Mouse (Mus musculus): Measurements from ENCODE around the gene Bmp7.

Bmp7 gene

DNA sequence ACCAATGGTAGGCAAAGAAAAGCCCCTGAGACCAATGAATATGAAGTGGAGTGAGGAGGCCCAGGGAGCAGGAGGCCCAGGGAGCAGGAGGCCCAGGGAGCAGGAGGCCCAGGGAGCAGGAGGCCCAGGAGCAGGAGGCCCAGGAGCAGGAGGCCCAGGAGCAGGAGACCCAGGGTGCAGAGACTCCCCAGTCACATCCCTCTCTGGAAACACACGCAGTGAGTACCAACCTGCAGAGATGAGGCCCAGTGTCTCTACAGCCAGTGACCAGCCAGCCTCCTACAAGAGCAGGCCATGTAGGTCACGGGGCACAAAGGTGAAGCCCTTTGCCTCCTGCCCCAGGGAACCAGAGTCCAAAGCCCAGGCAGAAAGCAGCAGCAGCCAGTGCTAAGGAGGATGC lies 83.6 kb downstream of the Bmp7 start:
- no peak for DNase-seq (ENCODE audit: extremely low read depth, low read depth, low spot score)

DNA sequence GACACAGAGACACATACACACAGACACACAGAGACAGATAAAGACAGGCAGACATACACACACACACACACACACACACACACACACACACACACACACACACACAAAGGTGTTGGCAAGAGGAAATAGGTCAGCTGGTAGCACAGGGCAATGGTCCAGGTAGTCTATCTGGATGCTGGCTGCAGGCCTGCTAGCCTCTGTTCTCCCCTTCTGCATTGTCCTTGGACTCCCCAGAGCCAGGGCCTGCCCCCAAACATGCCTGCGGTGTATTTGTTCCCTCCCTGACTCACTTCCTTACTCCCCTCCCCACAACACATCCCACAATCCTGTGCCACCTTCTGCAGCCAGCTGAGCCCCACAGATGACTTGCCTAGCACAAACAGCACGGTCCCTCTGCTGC lies 86.0 kb downstream of the Bmp7 start:
- no peak for DNase-seq (ENCODE audit: extremely low read depth, low read depth, low spot score)

DNA sequence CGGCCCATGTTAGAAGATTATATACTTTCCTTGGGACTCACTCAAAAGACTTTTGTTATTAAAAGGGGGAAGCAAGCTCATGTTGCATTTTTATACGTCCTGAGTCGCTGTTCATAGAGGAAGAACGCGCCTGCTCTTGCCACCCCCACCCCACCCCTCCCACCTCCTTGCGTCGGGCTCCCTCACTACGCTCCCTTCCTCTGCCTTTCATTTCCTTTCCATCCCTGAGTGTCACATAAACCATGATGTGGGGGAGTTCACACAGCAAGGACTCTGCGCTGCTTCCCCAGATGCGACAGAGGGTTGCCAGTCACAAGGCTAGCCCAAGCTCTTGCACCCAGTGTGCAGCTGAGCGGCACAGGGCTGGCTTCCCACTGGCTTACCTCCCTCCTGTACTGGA lies 88.3 kb downstream of the Bmp7 start:
- DNase-seq (ENCODE audit: extremely low read depth, low read depth, low spot score): no peak

DNA sequence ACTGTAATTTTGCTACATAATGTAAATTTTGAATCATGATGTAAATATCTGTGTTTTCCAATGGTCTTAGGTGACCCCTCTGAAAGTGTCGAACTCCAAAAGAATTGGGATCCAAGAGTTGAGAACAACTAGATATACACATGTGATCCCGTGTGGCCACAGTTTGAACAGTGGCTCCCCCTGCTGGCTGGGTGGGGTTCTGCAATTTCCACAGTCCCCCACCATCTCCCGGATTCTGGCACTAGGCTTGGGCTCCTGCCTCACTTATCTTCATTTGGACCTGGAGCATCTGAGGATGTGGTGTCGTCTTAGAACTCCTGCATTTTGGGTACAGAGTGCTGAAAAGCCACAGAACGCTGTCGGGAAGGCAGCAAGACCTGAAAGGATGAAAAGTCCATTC lies 91.9 kb downstream of the Bmp7 start:
- no peak for DNase-seq (ENCODE audit: extremely low read depth, low read depth, low spot score)

DNA sequence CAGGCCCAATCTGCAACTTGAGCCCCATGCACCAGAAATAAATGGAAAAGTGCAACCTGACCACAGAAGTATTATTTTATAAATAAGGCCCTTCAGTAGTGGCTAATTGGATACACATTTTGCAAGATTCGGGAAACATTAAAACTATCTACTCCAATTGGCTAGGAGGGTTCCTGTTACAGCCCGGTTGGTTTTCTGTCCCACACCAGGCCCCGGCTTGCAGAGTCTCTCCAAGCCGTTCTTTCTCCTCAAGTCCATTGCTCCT lies 93.9 kb downstream of the Bmp7 start:
- DNase-seq (ENCODE audit: extremely low read depth, low read depth, low spot score): no peak

DNA sequence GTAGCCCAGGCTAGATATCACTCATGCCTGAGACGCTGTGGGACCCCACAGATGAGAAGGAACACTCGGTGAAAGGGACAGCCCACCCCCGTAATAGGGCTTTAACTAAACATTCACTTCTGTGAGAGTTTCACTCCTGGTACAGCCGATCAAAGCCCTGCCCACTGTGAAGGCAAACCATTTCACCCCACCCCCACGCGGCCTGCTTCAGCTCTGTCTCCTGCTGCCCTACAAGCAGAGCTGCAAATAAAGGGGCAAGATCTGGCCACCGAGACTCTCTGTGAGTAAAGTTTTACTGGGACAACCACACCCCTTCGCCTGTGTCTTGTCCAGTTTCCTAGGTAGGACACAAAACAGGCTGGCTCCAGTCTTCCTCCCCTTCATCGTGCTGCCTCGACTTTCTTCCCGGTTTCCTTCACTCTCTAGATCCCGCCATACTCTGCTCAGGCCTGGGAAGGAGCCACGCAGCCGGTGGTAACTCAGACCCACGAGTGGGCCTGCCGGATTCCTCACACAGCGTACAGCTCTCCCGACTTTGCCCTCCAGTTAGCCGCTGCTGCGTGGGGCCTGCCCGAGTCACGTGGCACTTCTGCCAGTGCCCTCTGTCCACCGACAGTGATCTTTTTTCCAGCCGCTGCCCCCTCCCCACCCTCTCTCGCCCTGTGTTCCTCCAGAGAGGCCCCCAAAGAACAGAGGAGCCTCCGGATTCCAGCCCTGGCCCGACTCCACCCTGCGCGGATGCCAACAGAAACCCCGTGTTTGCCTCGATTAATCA lies 94.4 kb downstream of the Bmp7 start:
- no peak for DNase-seq (ENCODE audit: extremely low read depth, low read depth, low spot score)

DNA sequence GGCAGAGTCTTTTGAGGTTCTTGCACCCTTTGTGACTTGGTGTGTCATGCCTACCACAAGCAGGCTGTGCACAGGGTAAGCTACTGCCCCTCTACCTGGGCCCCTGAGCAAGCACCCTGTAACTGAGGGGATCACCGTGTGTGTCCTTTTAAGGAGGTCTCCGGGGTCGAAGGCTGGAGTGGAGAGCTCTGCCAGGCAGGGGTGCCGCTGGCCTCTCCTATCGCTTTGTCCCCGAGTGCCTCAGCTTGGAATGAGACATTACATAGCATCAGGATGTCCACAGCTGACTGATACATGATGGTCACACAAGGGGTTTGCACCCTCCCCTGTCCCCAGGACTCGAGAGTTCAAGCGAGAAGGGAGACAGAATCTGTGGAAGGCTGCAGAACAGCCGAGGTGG lies 96.2 kb downstream of the Bmp7 start:
- no peak for DNase-seq (ENCODE audit: extremely low read depth, low read depth, low spot score)

DNA sequence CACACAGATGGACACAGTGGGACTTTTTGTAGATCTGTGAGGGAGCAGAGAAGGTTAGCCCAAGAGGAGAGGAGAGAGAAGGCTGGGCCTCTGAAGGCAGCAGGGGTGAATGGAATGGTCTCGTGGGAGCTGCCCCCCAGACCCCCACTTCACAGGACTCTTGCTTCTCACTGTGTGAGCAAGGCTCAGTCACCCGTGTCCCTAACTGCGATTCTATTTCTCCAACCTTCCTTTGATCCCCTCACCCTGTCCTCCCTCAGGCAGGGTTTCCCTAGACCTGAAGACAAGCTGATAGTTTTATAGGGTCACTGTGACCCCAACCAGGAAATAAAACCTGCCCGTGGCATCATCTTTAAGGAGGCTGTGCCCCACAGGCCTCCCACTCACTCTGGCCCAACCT lies 97.8 kb downstream of the Bmp7 start:
- no peak for DNase-seq (ENCODE audit: extremely low read depth, low read depth, low spot score)

DNA sequence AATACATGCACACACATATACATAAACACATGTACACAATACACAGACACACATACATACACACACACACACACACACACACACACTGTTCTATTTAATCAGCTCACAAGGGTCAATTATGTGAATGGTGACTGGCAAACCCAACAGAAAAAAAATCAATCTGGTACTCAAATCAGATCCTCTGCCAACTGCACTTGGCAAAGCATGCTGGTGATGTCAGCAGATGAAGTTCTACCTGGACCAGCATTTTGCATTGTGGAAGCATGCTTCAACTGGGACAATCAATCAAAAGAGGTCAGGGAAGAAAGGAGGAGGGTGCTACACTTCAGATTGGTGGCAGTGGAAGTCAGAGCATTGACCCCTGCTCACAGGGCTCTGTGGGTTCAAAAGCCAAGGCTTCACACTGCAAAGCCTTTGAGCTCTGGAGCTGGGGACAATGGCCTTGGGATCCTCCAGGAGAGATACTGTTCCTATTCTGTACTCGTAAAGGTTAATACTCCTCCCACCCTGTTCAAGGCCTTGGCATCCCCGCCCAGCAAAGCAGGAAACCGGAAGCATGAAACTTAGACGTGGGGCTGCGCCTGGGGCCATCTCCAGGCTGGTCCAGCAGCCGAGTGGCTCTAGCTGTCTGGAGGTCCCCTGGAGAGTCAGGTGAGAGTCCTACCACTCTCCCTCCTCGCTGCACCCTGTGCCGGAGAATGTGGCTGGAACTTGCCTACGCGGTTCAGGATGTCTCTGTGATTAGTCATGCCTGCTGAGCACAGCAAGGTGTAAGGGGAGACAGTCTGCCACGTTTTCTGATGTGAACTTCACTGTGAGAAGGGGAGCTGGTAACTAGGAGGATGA lies 99.0 kb downstream of the Bmp7 start:
- no peak for DNase-seq (ENCODE audit: extremely low read depth, low read depth, low spot score)

DNA sequence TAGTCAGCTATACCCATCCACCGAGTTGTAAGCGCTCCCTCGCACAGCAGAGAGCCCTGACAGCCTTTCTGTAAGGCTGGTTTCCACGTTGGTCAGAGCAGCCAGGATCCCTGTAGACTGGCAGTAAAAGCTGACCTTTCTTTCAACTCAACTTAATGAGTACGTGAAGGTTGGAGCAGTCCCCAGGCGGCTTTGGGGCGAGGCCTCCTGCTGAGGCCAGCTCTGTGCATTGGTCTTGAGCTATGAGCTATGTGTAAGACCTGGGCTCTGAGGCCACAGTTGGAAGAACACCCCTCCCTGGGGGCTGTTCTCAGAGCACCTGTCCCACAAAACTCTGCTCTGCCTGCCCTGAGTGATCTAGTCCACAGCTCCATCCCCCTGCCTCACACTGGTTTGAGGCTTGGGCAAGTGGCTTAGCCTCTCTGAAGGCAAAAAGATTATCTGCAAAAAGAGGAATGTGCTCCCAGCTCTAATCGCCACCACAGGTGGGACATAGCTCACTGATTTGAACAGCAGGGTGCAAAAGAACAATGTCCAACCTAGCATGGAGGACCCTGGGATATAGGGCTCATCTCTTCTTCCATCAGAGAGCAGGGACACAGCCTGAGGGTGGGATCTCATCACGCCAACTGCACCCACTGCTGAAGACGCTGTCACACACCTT lies 100.7 kb downstream of the Bmp7 start:
- DNase-seq (ENCODE audit: extremely low read depth, low read depth, low spot score): no peak

DNA sequence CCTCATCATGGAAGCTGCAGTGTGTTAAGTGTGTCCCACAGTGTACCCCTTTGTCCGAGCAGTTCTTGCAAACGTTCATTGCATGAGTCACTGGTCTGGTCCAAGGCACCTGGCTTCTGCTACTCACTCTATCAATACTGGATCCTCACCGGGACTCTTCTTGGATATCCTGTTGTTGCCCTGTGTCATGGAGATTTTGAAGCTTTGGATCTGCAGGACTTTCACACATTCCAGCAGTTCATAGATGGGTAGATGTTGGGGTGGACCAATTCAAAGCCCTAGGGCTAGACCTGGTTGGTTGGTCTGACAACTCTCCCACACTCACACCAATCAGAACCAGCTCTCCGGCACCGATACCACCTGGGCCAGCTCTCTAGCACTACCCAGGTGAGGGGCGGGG lies 103.6 kb downstream of the Bmp7 start:
- DNase-seq (ENCODE audit: extremely low read depth, low read depth, low spot score): no peak

DNA sequence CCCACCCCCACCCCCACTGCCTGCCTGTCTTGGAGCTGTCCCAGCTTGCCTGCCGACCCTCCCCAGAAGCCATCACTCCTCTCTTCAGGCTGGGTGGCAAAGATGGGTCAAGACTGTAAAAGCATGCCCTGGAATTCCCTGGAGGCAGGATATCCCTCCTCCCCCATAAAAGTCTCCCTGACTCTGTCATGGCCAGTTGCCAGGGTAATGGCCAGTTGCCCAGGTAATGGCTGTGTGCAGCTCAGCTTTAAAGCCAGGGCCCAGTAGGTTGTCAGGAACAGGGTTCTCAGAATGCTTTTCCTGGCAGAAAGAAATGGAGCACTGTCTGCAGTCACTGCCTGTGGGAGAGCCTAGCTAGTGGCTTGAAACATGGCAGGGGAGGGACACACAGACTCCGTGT lies 106.9 kb downstream of the Bmp7 start:
- DNase-seq (ENCODE audit: extremely low read depth, low read depth, low spot score): no peak

DNA sequence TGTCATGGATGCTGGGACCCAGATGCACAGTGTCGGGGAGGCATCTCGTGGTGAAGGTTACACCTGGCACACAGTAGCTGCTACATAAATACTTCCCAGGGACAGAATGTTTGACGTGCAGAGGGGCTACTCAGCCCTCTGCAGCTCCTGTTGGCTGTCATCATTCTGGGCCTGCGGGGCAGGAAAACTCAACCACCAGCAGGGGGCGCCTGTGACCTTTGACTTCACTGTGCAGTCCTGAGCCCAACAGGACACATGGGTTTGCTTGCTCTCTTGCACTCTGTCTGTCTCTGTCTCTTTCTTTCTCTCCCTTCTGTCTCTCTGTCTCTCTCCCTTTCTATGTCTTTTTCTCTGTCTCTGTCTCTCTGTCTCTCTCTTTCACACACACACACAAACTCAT lies 108.4 kb downstream of the Bmp7 start:
- DNase-seq (ENCODE audit: extremely low read depth, low read depth, low spot score): no peak

DNA sequence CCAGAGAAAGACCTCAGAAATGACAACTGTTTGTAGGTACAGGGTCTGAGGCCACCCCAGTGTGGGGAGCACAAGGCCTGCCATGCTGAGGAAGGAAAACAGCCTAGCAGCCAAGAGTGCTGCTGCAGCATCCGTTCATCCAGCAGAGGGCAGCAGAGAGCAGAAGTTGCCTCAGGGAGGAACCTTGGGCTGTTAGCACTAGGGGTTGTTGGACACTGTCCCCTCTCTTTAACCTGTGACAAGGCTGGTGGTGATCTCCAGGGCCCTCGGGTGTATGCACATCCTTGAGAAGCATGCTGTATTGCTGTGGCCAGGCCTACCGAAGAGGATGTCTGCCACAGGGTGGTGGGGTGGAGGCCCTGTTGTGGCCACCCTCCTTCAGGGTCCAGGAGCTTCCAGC lies 109.0 kb downstream of the Bmp7 start:
- DNase-seq (ENCODE audit: extremely low read depth, low read depth, low spot score): no peak

DNA sequence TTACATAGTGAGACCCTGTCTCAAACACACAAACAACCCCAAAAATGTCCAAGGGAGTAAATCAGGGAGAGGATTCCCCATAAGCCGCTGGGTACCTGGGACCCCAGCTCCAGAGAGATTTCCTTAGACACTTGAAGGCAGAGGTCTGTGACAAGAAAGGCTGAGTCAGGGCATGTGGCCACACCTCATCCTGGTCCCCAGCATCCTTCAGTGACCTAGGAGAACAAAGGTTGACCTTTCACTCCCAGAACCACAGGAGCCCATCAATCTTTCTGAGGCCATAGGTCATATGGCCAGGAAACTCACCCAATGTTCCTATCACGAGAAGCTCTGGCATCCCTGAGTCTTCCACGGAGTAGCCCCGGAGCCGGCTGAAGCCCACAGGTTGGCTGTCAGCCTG lies 111.9 kb downstream of the Bmp7 start:
- DNase-seq (ENCODE audit: extremely low read depth, low read depth, low spot score): no peak

DNA sequence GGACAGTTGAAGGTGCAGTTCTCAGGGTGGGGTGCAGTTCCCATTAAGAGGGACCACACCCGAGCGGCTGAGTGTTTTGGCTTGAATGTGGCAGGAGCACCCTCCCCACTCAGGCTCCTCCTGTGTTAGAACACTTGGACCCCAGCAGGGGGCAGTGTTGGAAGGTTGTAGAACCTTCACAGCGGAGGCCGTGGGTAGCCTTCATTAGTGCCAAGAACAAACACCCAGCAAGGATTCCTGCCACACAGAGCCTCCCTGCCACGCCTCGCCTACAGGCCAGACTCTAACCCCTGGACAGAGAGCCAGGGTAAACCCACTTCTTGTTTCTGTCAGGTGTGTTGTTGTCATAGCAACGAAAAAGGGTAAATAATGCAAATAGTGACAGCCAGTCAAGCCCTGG lies 112.6 kb downstream of the Bmp7 start:
- DNase-seq (ENCODE audit: extremely low read depth, low read depth, low spot score): no peak

DNA sequence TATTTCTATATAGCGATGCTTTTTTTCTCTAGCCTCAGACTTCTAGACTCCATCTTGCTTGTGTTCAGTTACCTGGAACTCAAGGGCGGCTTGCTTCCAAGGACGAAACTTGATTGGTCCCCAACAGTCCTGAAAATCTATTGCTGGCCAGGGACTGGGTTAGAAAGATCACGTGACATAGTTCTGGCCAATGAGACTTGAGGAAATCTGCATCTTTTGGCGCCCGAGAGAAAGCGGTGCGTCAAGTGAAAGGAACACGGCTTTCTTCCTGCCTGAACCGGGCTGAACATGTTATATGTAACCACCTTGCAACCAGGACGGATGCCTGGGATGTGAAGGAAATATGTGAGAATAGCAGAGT lies 114.4 kb downstream of the Bmp7 start:
- DNase-seq (ENCODE audit: extremely low read depth, low read depth, low spot score): no peak

DNA sequence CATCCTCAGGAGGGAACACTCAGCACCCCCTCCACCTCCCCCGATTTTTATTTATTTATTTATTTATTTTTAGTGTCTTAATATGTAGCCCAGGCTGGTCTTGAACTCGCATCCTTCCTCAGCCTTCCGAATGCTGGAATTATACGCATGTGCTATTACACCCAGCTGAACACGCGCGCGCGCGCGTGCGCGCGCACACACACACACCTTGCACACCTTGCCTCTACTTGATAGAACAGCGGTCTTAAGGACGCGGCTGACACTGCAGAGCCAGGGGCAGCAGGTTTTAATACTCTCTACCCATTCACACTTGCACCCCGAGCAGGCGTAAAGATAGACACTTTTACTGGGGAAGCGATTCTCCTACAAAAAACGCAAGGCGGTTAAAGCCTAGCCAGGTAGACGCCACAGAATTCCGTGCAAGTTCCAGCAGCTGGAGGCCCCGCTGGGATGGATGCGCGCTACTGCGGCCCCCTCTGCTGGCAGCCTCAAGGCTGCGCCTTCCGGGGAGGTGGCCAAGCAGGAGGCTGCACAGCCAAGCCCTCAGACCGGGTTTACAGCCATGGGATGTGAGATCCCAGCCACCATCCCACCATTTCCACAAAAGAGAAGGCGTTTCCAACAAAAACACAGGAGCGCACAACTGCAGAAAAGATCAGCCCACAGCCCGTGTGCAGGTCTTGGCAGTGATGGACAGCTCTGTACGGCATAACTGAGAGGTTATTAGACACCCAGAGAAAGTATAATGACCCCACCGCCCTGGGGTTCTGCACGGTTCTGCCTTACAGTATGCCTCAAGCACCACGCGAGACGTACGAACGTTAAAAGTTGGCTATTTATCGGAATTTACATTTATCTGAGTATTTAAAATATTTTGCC lies 115.0 kb downstream of the Bmp7 start:
- no peak for DNase-seq (ENCODE audit: extremely low read depth, low read depth, low spot score)

DNA sequence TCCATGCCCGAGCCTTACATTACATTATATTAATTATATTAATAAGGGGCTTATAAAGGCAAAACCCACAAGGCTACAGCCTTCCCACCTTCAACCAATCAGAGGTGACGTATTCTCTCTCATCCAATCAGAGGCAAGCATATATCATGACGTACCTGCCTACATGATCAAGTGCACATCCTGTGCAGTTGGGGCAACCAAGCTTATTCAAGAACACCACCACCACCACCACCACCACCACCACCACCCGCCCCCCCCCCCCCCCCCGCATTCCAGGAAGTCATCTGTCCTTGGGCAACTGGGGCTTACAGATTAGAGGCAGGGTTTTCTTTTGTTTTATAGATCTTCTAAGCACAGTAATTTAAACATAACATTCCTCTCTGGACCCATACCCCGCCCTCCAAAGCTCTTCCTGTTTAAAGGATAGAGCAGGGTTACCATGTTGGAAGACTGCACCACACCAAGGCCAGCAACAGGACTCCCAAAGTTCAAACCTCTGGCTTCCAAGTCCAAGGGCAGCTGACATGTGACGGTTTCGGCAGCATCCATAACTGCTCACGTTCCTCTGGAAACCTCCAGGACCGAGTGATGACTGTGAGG lies 121.4 kb downstream of the Bmp7 start:
- DNase-seq (ENCODE audit: extremely low read depth, low read depth, low spot score): no peak
